Mouse (Mus musculus) spleen, postnatal 4 days (tissue): ENCODE results near the gene Acsm4.

Experiments
- DNase-seq, 2 experiments: peaks; one replicate each; pipeline ENCODE4 v3.0.0; 2022; ENCODE audit warnings: low spot score in 2 of 2

The Acsm4 gene

DNA sequence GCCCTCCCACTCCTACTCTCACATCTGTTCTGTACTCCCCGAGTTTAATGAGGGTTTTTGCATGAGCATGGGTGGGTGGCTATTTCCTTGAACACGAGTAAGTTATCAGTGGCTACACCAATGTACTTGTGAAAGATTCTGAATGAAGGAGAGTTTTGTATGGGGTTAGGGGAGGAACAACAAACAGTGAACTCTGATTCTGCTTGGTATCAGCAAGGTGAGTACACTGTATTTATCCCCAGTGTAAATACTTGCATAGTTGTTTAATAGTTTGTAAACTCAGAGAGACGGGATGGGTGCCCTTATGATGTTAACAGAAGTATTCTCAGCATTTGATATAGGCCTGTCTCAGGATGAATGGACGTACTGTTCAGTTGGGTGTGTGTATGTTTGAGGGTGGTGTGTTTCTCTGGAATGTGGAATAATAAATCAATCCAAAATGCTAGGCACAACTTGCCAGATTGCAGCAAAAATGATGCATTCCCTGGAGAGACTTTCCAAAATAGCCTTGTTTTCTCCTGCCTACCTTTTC is 72.4 kb downstream of the Acsm4 start:
- DNase-seq: no peak
